Mouse (Mus musculus): ENCODE data around the gene Zbtb42. TPM values are rescaled to one million over a fixed set of nuclear protein-coding genes. Genes with fewer than 3 reads are reported as not detected.

Zbtb42 gene
- 0.39 and 0.63 TPM in 2 replicates for polyA plus RNA-seq (2021; fragmentation: Nextera tagmentation)
- long read RNA-seq, experiment 1, partial matches to known transcripts: 0 of 2 reads
- long read RNA-seq, experiment 1, other reads (novel, unspliced or antisense): 0 of 2 reads
- long read RNA-seq, experiment 2, partial matches to known transcripts: 0 of 2 reads
- long read RNA-seq, experiment 2, other reads (novel, unspliced or antisense): 2 of 2 reads

GRCm38 (mm10) chr12:112678555-112679026, at the start of gene Zbtb42:
TSS of gene Zbtb42 (plus strand) at chr12:112678828.

DNA sequence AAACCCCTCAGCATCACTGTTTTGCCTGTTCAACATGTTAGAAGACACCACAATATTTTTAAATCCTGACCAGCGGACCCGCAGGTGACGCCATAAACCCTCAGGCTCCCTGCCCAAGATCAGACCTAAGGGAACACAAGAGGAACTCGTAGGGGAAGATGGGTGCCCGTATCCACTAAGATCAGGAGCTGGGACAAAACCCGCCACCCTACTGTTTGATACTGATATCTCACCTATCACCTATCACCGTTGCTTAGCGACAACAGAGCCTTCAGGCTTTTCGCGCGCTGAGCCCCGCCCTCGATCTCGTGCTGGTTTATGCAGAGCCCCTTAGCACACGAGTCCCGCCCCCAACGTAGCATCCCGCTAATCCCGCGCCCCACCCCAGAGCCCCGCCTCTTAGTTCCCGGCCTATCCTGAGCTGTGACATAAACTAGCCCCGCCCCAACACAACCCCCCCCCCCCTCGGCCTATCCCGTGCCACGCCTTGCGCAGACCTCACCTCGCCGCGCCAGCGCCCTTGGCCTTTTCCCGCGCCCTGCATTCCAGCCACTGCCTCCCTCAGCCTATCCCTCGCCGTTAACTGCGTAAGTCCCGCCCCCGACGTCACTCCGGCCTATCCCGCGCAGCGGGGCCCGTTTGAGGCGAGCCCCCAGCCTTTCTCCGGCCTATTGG, 34.3 kb upstream of the Zbtb42 start, which contains the start of gene Siva1:
Gene Siva1 (plus strand): TSS at position 500 of the 675 bp plus-strand sequence.

DNA sequence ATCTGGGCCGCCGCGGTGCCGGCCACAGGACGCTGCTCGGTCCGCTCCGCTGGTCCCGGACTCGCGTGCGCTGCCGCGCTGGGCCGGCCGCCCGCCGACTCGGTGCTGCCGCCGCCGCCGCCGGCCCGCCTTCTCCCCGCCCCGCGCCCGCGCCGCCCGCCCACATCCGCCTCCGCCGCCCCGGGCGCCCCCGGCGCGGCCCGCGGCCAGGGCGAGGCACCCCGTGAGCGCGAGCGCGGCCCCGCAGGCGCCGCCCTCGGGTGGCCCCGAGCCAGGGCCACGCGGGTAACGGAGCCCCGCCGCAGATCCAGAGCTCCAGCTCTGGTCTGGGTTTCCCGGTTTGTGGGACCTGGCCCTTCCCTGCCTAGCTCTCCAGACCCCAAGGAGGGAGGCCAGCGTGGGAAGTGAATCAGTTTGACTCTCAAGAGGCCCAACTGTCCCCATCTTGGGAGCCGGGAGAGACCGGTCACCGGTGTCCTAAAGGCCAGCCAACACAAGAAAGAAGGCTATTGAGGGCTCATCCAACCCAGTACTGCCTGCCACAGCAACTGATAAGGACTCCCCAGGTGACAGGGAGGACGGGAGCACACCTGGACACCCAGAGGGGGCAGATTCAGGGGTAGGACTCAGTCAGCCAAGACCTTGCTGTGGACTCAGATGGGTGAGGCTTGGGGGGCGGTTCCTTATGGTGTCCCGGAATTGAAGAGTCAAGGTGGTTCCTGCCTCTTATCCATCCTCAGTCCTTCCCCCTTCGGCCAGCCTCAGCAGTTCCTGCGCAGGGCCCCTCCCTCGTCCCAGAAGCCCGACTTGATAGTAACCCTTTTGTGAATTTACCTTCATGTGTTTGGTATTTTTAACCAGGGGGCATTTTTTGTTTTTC, 4.3 kb upstream of the Zbtb42 start, which contains the start of gene Akt1:
Gene Akt1 (minus strand): TSS at position 753 of the 880 bp plus-strand sequence.

DNA sequence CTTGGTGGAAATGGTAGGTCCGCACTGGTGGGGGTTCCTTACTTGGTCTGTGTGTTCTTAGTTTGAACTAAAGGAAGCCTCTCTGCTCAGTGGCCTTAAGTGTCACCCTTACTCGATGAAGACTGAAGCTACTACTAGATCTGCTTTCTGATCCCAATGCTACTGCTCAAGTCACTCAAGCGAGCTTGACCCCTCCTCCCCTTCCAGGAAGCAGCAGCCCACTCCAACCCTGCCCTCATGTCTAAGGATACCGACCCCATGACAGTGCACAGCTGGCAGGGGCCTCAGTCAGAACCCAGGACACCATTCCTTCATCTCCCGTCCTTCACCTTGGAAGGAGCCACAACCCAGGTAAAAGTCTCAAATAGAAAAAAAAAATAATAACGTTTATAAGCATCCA, 41.6 kb downstream of the Zbtb42 start, which contains the start of gene Cep170b:
Gene Cep170b (plus strand): TSS at position 240 of the 400 bp plus-strand sequence.

Other genes with a start within 250 kb of the Zbtb42 start
- 0.05 and 0.10 TPM in 2 replicates for gene A530016L24Rik, start 189.4 kb upstream of the Zbtb42 start, polyA plus RNA-seq (2021; fragmentation: Nextera tagmentation)
- 120 and 123 TPM in 2 replicates for gene Tmem179, start 162.1 kb upstream of the Zbtb42 start, polyA plus RNA-seq (2021; fragmentation: Nextera tagmentation)
- 36.8 and 43.2 TPM in 2 replicates for gene Inf2, start 90.0 kb upstream of the Zbtb42 start, polyA plus RNA-seq (2021; fragmentation: Nextera tagmentation)
- gene Adssl1, start 58.8 kb upstream of the Zbtb42 start, polyA plus RNA-seq (2021; fragmentation: Nextera tagmentation): 30.0 and 34.8 TPM in 2 replicates
- gene Siva1, start 34.1 kb upstream of the Zbtb42 start, polyA plus RNA-seq (2021; fragmentation: Nextera tagmentation): 68.9 and 85.7 TPM in 2 replicates
- 23.3 and 46.2 TPM in 2 replicates for gene Akt1, start 3.9 kb upstream of the Zbtb42 start, polyA plus RNA-seq (2021; fragmentation: Nextera tagmentation)
- 27.8 and 28.2 TPM in 2 replicates for gene Cep170b, start 41.6 kb downstream of the Zbtb42 start, polyA plus RNA-seq (2021; fragmentation: Nextera tagmentation)
- 10.1 and 11.4 TPM in 2 replicates for gene Pld4, start 81.8 kb downstream of the Zbtb42 start, polyA plus RNA-seq (2021; fragmentation: Nextera tagmentation)
- gene Ahnak2, start 123.8 kb downstream of the Zbtb42 start, polyA plus RNA-seq (2021; fragmentation: Nextera tagmentation): 0.54 and 0.58 TPM in 2 replicates
- 16.4 and 21.1 TPM in 2 replicates for gene Clba1, start 130.1 kb downstream of the Zbtb42 start, polyA plus RNA-seq (2021; fragmentation: Nextera tagmentation)
- 10.4 and 12.2 TPM in 2 replicates for gene Cdca4, start 150.6 kb downstream of the Zbtb42 start, polyA plus RNA-seq (2021; fragmentation: Nextera tagmentation)
- gene Gpr132, start 189.4 kb downstream of the Zbtb42 start, polyA plus RNA-seq (2021; fragmentation: Nextera tagmentation): not detected in 2 replicates